In genomic region chr1:190001084-190001483, GRCm38 (mm10) we compare ENCODE assay signal across 24 mouse cellular contexts.
DNase-seq lines count a peak whose midpoint lies in the region; ATAC-seq lines count a peak whose summit lies in the region.
"Had no signal": no experiment of that assay in that cellular context is flagged by ENCODE, and none has a peak within 500 bp of the region (broad histone marks: within the 10 kb centered on the region; RNA-seq: fewer than 3 reads in every experiment).

No protein-coding gene starts in this region.

- H3K4me2 ChIP-seq in kidney, embryonic 14.5 days (replicated peaks; ENCODE audit: low read depth, low read length) = no peak overlapping the region
- no peak overlapping the region for H3K4me2 ChIP-seq in kidney, embryonic 15.5 days
- H3K4me2 ChIP-seq in midbrain, embryonic 11.5 days = no peak overlapping the region
- no peak overlapping the region for H3K4me2 ChIP-seq in midbrain, embryonic 13.5 days (replicated peaks)
- H3K4me2 ChIP-seq in forebrain, embryonic 14.5 days (ENCODE audit: low read length) = no peak overlapping the region
- H3K4me2 ChIP-seq: embryonic facial prominence, embryonic 12.5 days; embryonic facial prominence, embryonic 15.5 days; forebrain, embryonic 15.5 days; heart, embryonic 13.5 days; hindbrain, embryonic 14.5 days had no signal

- no peak overlapping the region for H3K27ac ChIP-seq in kidney, embryonic 14.5 days (ENCODE audit: low read depth, low read length)
- no peak overlapping the region for H3K27ac ChIP-seq in kidney, embryonic 15.5 days
- no peak overlapping the region for H3K27ac ChIP-seq in midbrain, embryonic 11.5 days (ENCODE audit: low read depth, low read length)
- H3K27ac ChIP-seq in midbrain, embryonic 13.5 days = no peak overlapping the region
- no peak overlapping the region for H3K27ac ChIP-seq in forebrain, embryonic 14.5 days (ENCODE audit: low read depth, low read length)
- H3K27ac ChIP-seq: embryonic facial prominence, embryonic 12.5 days; embryonic facial prominence, embryonic 15.5 days; forebrain, embryonic 15.5 days; heart, adult 2 months; heart, embryonic 10.5 days; heart, embryonic 13.5 days; hindbrain, embryonic 14.5 days had no signal

- no peak overlapping the region for H3K4me3 ChIP-seq in kidney, embryonic 14.5 days (ENCODE audit: low read length)
- no peak overlapping the region for H3K4me3 ChIP-seq in kidney, embryonic 15.5 days (replicated peaks)
- H3K4me3 ChIP-seq in midbrain, embryonic 11.5 days (ENCODE audit: low read depth, low read length) = no peak overlapping the region
- no peak overlapping the region for H3K4me3 ChIP-seq in midbrain, embryonic 13.5 days (replicated peaks)
- H3K4me3 ChIP-seq in forebrain, embryonic 14.5 days (ENCODE audit: low read depth, low read length) = no peak overlapping the region
- H3K4me3 ChIP-seq: embryonic facial prominence, embryonic 12.5 days; embryonic facial prominence, embryonic 15.5 days; forebrain, embryonic 15.5 days; heart, adult 2 months; heart, embryonic 10.5 days; heart, embryonic 13.5 days had no signal

- peak; percentile 77 for DNase-seq in midbrain, embryonic 11.5 days (ENCODE audit: low spot score, missing footprints)
- DNase-seq in kidney, postnatal 14 days = peak; percentile 6
- no peak for DNase-seq in forebrain, embryonic 14.5 days (ENCODE audit: low spot score)
- DNase-seq: adrenal gland, adult 2 months; adrenal gland, postnatal 14 days; cerebellum, adult 11 months; cerebellum, adult 2 months; cerebellum, adult 9-11 months; cerebellum, postnatal 25 days; gastrocnemius, postnatal 10 days; gastrocnemius, postnatal 36 days; heart, adult 2 months; heart, postnatal 14 days; heart, postnatal 4 days had no signal

- H3K27me3 ChIP-seq in kidney, embryonic 14.5 days (ENCODE audit: control insufficient read depth, insufficient read depth, low read length) = no peaks in the 10 kb centered on the region
- H3K27me3 ChIP-seq in kidney, embryonic 15.5 days = no peaks in the 10 kb centered on the region
- no peaks in the 10 kb centered on the region for H3K27me3 ChIP-seq in midbrain, embryonic 11.5 days (ENCODE audit: control insufficient read depth, insufficient read depth, low read length)
- no peaks in the 10 kb centered on the region for H3K27me3 ChIP-seq in midbrain, embryonic 13.5 days
- H3K27me3 ChIP-seq in forebrain, embryonic 14.5 days (replicated peaks; ENCODE audit: control insufficient read depth, insufficient read depth, low read length) = no peaks in the 10 kb centered on the region
- H3K27me3 ChIP-seq: embryonic facial prominence, embryonic 12.5 days; embryonic facial prominence, embryonic 15.5 days; forebrain, embryonic 15.5 days; heart, embryonic 13.5 days had no signal

- WGBS in kidney, embryonic 14.5 days = 25% methylated on average over 4 of the region's 4 CpGs
- WGBS in kidney, embryonic 15.5 days = 32% methylated on average over 4 of the region's 4 CpGs
- 87% methylated on average over 4 of the region's 4 CpGs for WGBS in midbrain, embryonic 11.5 days
- 76% methylated on average over 4 of the region's 4 CpGs for WGBS in midbrain, embryonic 13.5 days
- WGBS in forebrain, embryonic 14.5 days = 88% methylated on average over 4 of the region's 4 CpGs

- H3K36me3 ChIP-seq in kidney, embryonic 14.5 days (ENCODE audit: control insufficient read depth, insufficient read depth, low read length) = no peaks in the 10 kb centered on the region
- H3K36me3 ChIP-seq in kidney, embryonic 15.5 days = no peaks in the 10 kb centered on the region
- no peaks in the 10 kb centered on the region for H3K36me3 ChIP-seq in midbrain, embryonic 11.5 days (ENCODE audit: control insufficient read depth, insufficient read depth, low read length)
- H3K36me3 ChIP-seq in midbrain, embryonic 13.5 days = no peaks in the 10 kb centered on the region
- H3K36me3 ChIP-seq in forebrain, embryonic 14.5 days (ENCODE audit: control insufficient read depth, insufficient read depth, low read length) = no peaks in the 10 kb centered on the region
- H3K36me3 ChIP-seq: embryonic facial prominence, embryonic 12.5 days; embryonic facial prominence, embryonic 15.5 days; forebrain, embryonic 15.5 days; heart, embryonic 10.5 days; heart, embryonic 13.5 days had no signal

- peaks cover 4% of the 10 kb centered on the region; the same call in 1 of the 2 replicates for H3K9me3 ChIP-seq in kidney, embryonic 14.5 days (ENCODE audit: control insufficient read depth, low read length)
- H3K9me3 ChIP-seq in kidney, embryonic 15.5 days (replicated peaks) = peaks cover 3% of the 10 kb centered on the region; the same call in 1 of the 2 replicates
- H3K9me3 ChIP-seq in midbrain, embryonic 11.5 days (ENCODE audit: control insufficient read depth, low read length) = no peaks in the 10 kb centered on the region
- H3K9me3 ChIP-seq in midbrain, embryonic 13.5 days = peaks cover 7% of the 10 kb centered on the region; the same call in 1 of the 2 replicates
- H3K9me3 ChIP-seq in forebrain, embryonic 14.5 days (replicated peaks; ENCODE audit: control insufficient read depth, low read length) = no peaks in the 10 kb centered on the region
- H3K9me3 ChIP-seq: embryonic facial prominence, embryonic 12.5 days; embryonic facial prominence, embryonic 15.5 days; forebrain, embryonic 15.5 days; heart, embryonic 10.5 days; heart, embryonic 13.5 days had no signal

- ATAC-seq in kidney, embryonic 14.5 days (ENCODE audit: low FRiP score, low TSS enrichment) = peak; percentile 62; the same call in 1 of the 2 replicates
- no peak for ATAC-seq in kidney, embryonic 15.5 days (replicated peaks; ENCODE audit: low FRiP score)
- ATAC-seq in midbrain, embryonic 11.5 days (ENCODE audit: low FRiP score) = no peak
- ATAC-seq in midbrain, embryonic 13.5 days = no peak
- no peak for ATAC-seq in forebrain, embryonic 14.5 days
- ATAC-seq: CD4-positive, CD25-positive, alpha-beta regulatory T cell, adult 4 months; forebrain, embryonic 15.5 days had no signal

- H3K9ac ChIP-seq in kidney, embryonic 14.5 days (ENCODE audit: low read depth, low read length) = no peak overlapping the region
- no peak overlapping the region for H3K9ac ChIP-seq in kidney, embryonic 15.5 days
- no peak overlapping the region for H3K9ac ChIP-seq in midbrain, embryonic 11.5 days (ENCODE audit: low read length)
- H3K9ac ChIP-seq in midbrain, embryonic 13.5 days (replicated peaks) = no peak overlapping the region
- H3K9ac ChIP-seq in forebrain, embryonic 14.5 days (ENCODE audit: low read length) = no peak overlapping the region
- H3K9ac ChIP-seq: embryonic facial prominence, embryonic 12.5 days; embryonic facial prominence, embryonic 15.5 days; forebrain, embryonic 15.5 days; heart, embryonic 13.5 days; hindbrain, embryonic 14.5 days had no signal

- H3K4me1 ChIP-seq in kidney, embryonic 14.5 days (ENCODE audit: control insufficient read depth, insufficient read depth, low read length) = no peaks in the 10 kb centered on the region
- no peaks in the 10 kb centered on the region for H3K4me1 ChIP-seq in kidney, embryonic 15.5 days
- H3K4me1 ChIP-seq in midbrain, embryonic 11.5 days (ENCODE audit: control insufficient read depth, insufficient read depth, low read length) = no peaks in the 10 kb centered on the region
- H3K4me1 ChIP-seq in midbrain, embryonic 13.5 days (replicated peaks) = no peaks in the 10 kb centered on the region
- H3K4me1 ChIP-seq in forebrain, embryonic 14.5 days (ENCODE audit: control insufficient read depth, insufficient read depth, low read length) = no peaks in the 10 kb centered on the region
- H3K4me1 ChIP-seq: embryonic facial prominence, embryonic 12.5 days; embryonic facial prominence, embryonic 15.5 days; forebrain, embryonic 15.5 days; heart, embryonic 13.5 days had no signal
